Mouse (Mus musculus): Measurements from ENCODE around the gene Cic. TPM values are rescaled to one million over a fixed set of nuclear protein-coding genes. Genes with fewer than 3 reads are reported as not detected.
"Not testable (repeated sequence)": the region's sequence is repeated elsewhere in the genome, so short reads cannot be mapped to it uniquely, and the experiment has no call there.

Cic gene
- polyA plus RNA-seq, 1 experiment, result 270 TPM

DNA sequence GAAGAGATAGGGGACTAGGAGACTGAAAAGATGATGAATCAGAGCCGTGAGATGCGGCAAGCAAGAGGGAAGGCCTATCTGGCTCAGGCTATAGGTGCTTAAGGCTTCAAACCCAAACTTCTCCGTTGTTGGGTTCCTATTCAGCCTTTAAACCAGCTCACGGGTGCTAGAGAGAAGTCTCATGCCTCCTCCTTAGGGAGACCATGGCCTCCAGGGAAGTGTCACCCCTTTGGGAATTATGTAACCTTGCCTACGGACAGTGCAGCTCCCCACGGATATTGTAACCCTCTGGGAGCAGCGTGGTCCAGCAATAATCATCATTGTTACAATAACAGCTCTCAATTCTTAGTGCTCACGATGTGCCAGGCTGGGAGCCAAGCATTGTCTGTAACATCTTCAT, 15.7 kb upstream of the Cic start:
- peaks cover 35% of the 10 kb centered on the region for H3K4me1 ChIP-seq (replicated peaks; ENCODE audit: control insufficient read depth, insufficient read depth, low read length)
- DNase-seq, result no peak
- no peaks in the 10 kb centered on the region for H3K36me3 ChIP-seq (ENCODE audit: control insufficient read depth, insufficient read depth, low read length)
- TF ChIP-seq POLR2A (IDR thresholded peaks at IDR 0.05; ENCODE audit: control insufficient read depth, extremely low read depth, insufficient read depth, low read length, poor library complexity), result no peak
- no peak for TF ChIP-seq CTCF (IDR thresholded peaks at IDR 0.05; ENCODE audit: borderline replicate concordance, control insufficient read depth, extremely low read depth, insufficient read depth, low read length, poor library complexity)
- H3K27me3 ChIP-seq (ENCODE audit: control insufficient read depth, insufficient read depth, low read length), result no peaks in the 10 kb centered on the region
- H3K4me3 ChIP-seq (ENCODE audit: control insufficient read depth, insufficient read depth, low read length), result no peak overlapping the region
- WGBS, result 68% methylated on average over 8 of the region's 8 CpGs
- H3K27ac ChIP-seq (ENCODE audit: control insufficient read depth, insufficient read depth, low read length), result no peak overlapping the region

DNA sequence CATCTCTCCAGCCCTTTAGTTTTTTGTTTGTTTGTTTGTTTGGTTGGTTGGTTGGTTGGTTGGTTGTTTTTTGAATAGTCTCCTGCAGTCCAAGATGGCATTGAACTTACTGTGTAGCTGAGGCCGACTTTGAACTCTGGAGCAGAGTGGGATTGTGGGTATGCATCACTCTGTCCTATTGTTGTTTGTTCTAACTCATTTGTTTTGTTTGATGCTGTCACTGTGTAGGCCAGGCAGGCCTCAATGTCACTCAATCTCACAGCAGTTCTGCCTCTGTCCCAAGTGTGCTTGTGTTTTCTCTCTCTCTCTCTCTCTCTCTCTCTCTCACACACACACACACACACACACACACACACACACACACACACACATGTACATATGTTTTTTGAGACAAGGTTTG, 5.6 kb upstream of the Cic start:
- DNase-seq, result no peak
- Histone ChIP-seq H3K27ac (ENCODE audit: control insufficient read depth, insufficient read depth, low read length) (no peak overlapping the region), H3K36me3 (ENCODE audit: control insufficient read depth, insufficient read depth, low read length) (no peaks in the 10 kb centered on the region), H3K4me3 (ENCODE audit: control insufficient read depth, insufficient read depth, low read length) (no peak overlapping the region), H3K27me3 (ENCODE audit: control insufficient read depth, insufficient read depth, low read length) (no peaks in the 10 kb centered on the region), H3K4me1 (replicated peaks; ENCODE audit: control insufficient read depth, insufficient read depth, low read length) (peaks cover 3% of the 10 kb centered on the region)
- TF ChIP-seq POLR2A (IDR thresholded peaks at IDR 0.05; ENCODE audit: control insufficient read depth, extremely low read depth, insufficient read depth, low read length, poor library complexity) (no peak), CTCF (IDR thresholded peaks at IDR 0.05; ENCODE audit: borderline replicate concordance, control insufficient read depth, extremely low read depth, insufficient read depth, low read length, poor library complexity) (no peak)
- 92% methylated on average over 1 of the region's 1 CpGs for WGBS

DNA sequence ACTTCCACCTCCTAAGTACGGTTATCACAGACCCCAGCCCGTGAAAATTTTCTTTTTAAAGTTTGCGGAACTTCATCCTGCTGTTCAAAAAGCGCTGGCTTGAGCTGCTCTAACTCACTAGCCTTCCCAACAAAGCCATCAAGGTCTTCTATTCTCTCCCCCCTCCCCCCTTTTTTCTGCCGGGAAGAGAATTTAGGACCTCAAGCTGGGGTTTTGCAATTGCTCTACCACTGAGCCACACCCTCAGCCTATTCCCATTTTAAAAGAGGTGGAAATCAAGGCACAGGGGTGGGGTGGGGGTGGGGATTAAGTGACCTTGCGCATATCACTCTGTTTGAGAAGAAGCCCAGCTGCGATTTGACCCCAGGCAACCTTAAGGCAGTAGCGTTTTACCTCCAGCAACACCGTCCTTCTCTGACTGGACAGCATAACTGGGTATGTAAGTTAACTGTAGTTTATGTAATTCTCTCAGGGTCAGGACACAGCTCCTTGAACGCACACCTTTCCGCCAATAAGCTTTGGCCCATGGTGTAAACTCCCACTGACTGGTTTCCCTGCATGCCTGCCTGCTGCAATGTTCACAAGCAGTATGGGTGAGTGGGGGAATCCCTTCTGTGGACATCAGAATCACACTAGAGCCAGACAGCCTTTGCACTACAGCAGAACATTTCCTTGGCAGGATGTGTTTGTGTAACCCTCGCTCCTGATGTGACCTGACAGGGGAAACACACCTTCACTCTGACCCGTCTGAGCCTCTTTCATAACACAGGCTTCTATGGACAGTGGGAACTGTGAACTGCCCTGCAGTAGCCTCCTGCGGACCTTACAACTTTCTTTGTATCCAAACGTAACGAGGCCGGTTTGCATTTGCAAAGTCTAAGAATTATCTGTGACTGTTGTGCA, 3.3 kb upstream of the Cic start:
- WGBS, result 92% methylated on average over 17 of the region's 17 CpGs
- Histone ChIP-seq H3K4me1 (replicated peaks; ENCODE audit: control insufficient read depth, insufficient read depth, low read length) (peaks cover 9% of the 10 kb centered on the region), H3K27me3 (ENCODE audit: control insufficient read depth, insufficient read depth, low read length) (no peaks in the 10 kb centered on the region), H3K36me3 (ENCODE audit: control insufficient read depth, insufficient read depth, low read length) (no peaks in the 10 kb centered on the region), H3K4me3 (ENCODE audit: control insufficient read depth, insufficient read depth, low read length) (no peak overlapping the region), H3K27ac (ENCODE audit: control insufficient read depth, insufficient read depth, low read length) (no peak overlapping the region)
- TF ChIP-seq POLR2A (IDR thresholded peaks at IDR 0.05; ENCODE audit: control insufficient read depth, extremely low read depth, insufficient read depth, low read length, poor library complexity) (no peak), CTCF (IDR thresholded peaks at IDR 0.05; ENCODE audit: borderline replicate concordance, control insufficient read depth, extremely low read depth, insufficient read depth, low read length, poor library complexity) (no peak)
- no peak for DNase-seq

DNA sequence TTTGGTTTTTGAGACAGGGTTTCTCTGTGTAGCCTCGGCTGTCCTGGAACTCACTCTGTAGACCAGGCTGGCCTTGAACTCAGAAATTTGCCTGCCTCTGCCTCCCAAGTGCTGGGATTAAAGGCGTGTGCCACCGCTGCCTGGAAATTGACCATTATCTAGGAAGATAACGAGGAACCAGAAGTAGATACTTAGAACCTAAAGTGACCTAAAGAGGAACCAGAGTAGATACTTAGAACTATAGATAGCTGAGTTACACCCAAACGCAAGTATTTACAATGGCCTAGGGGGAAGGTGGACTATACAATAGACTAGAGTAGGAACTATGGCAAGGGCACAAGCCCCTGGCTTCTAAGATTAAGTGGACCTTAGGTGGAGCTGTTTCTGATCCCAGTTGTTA, 1.8 kb upstream of the Cic start:
- H3K36me3 ChIP-seq (ENCODE audit: control insufficient read depth, insufficient read depth, low read length); H3K27ac ChIP-seq (ENCODE audit: control insufficient read depth, insufficient read depth, low read length); H3K4me3 ChIP-seq (ENCODE audit: control insufficient read depth, insufficient read depth, low read length); H3K27me3 ChIP-seq (ENCODE audit: control insufficient read depth, insufficient read depth, low read length); DNase-seq: not testable (repeated sequence)
- WGBS, result 97% methylated on average over 5 of the region's 5 CpGs
- peaks cover 24% of the 10 kb centered on the region for H3K4me1 ChIP-seq (replicated peaks; ENCODE audit: control insufficient read depth, insufficient read depth, low read length)

DNA sequence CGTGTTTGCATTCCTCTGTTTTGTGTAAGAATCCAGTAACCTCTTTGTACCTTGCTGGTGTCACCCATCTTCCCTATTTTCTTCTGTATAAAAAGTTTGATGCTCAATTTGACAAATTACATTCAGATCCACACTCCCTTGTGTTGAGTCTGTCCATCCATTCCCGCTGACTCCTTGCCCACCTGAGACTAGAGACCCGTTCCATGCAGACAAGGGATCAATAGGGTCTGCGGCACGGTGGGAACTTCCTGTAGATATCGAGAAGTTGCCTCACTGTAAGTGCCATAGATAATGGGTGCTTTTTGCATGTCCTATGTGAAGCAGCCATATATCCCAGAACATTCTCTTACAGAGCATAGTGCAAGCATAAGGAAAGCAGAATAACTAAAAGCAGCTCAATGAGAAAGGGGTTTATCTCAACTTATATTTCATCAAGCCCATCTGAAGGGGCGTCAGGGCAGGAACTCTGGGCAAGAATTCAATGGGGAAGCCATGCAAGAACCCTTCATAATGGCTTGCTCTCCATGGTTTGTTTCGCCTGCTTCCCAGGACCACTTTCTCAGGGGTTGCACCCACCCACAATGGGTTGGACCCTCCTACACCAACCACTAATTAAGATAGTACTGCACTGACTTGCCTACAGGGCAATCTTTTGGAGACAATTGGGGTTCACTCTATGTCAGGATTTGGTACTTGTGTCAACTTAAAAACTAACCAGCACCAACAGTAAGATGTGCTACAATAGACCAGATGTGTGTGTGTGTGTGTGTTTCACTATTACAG, 1.1 kb upstream of the Cic start:
- no peaks in the 10 kb centered on the region for H3K27me3 ChIP-seq (ENCODE audit: control insufficient read depth, insufficient read depth, low read length)
- no peak overlapping the region for H3K27ac ChIP-seq (ENCODE audit: control insufficient read depth, insufficient read depth, low read length)
- WGBS, result 95% methylated on average over 8 of the region's 8 CpGs
- TF ChIP-seq CTCF (IDR thresholded peaks at IDR 0.05; ENCODE audit: borderline replicate concordance, control insufficient read depth, extremely low read depth, insufficient read depth, low read length, poor library complexity) (no peak), POLR2A (IDR thresholded peaks at IDR 0.05; ENCODE audit: control insufficient read depth, extremely low read depth, insufficient read depth, low read length, poor library complexity) (no peak)
- peaks cover 26% of the 10 kb centered on the region for H3K4me1 ChIP-seq (replicated peaks; ENCODE audit: control insufficient read depth, insufficient read depth, low read length)
- no peaks in the 10 kb centered on the region for H3K36me3 ChIP-seq (ENCODE audit: control insufficient read depth, insufficient read depth, low read length)
- H3K4me3 ChIP-seq (ENCODE audit: control insufficient read depth, insufficient read depth, low read length), result no peak overlapping the region
- DNase-seq, result no peak

DNA sequence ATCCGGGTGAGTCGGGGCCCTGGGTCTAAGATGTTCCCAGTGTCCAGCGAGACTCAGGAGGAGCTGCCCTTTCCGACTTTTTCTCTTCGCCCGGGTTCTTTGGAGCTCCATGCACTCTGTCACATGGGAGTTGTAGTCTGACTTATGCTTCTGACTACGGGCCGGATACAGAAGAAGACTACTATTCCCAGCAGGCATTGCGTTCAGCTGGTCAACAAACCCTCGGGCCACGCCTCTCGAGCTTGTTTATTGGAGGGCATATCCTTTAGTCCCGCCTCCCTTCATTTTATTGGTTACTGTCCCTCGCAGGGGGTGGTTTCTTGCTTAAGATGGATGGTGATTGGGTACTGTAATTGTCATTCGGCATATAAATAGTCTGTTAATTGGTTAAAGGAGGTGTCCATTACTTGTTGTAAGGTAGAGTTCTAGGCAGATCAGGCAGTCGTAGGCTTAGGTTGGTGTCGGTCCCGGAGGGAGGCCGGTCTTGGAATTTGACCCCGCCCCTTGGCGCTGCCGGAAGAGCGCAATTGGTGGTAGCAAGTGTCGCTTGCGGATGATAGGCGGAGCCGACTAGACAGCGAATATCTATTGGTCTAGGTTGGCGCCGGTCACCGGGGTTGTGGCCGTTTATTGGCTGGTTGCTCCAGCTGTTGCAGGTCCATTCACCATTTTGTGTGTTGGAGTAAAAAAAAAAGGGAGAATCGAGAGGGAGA, 403 bp downstream of the Cic start:
- Histone ChIP-seq H3K27me3 (ENCODE audit: control insufficient read depth, insufficient read depth, low read length) (no peaks in the 10 kb centered on the region), H3K4me3 (ENCODE audit: control insufficient read depth, insufficient read depth, low read length) (peak overlapping the region; percentile 77), H3K36me3 (ENCODE audit: control insufficient read depth, insufficient read depth, low read length) (no peaks in the 10 kb centered on the region), H3K4me1 (replicated peaks; ENCODE audit: control insufficient read depth, insufficient read depth, low read length) (peaks cover 26% of the 10 kb centered on the region), H3K27ac (ENCODE audit: control insufficient read depth, insufficient read depth, low read length) (peak overlapping the region; percentile 84)
- WGBS, result under 1% methylated on average over 33 of the region's 33 CpGs
- 0 out of 2 replicates have a peak, but pooled peaks have one; percentile 50 for TF ChIP-seq CTCF (IDR thresholded peaks at IDR 0.05; ENCODE audit: borderline replicate concordance, control insufficient read depth, extremely low read depth, insufficient read depth, low read length, poor library complexity)
- TF ChIP-seq POLR2A (IDR thresholded peaks at IDR 0.05; ENCODE audit: control insufficient read depth, extremely low read depth, insufficient read depth, low read length, poor library complexity), result peak; percentile 39
- peak; percentile 98 for DNase-seq

Measured in thymus, adult 2 months (tissue).